Mouse (Mus musculus): ENCODE results near the gene Aldh3a1. TPM values are rescaled to one million over a fixed set of nuclear protein-coding genes. Genes with fewer than 3 reads are reported as not detected.

Gene Aldh3a1
- polyA plus RNA-seq, 1 experiment from 2014 or later: 0.34 TPM

DNA sequence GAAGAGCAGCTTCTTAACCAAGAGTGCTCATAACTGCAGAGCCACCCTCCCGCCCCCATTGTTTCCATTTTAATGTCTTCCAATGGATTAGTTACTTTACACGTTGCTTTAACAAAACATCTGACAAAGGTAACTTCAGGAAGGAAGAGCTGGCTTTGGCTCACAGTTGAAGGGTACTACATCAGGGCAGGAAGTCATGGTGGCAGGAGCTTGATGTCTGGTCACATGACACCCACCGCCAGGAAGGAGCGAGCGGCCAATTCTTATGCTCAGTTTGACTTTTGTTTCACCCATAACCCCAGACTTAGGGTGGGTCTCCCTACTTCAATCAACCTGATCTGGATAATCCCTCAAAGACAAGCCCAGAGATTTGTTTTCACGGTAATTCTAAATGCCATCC, 51.8 kb downstream of the Aldh3a1 start:
- Histone ChIP-seq H3K27me3 (ENCODE audit: control insufficient read depth, insufficient read depth, low read depth, low read length) (no peaks in the 10 kb centered on the region), H3K9ac (ENCODE audit: low read length) (no peak overlapping the region), H3K4me3 (ENCODE audit: low read length) (no peak overlapping the region), H3K4me2 (ENCODE audit: low read depth, low read length) (no peak overlapping the region), H3K4me1 (replicated peaks; ENCODE audit: control insufficient read depth, insufficient read depth, low read length) (no peaks in the 10 kb centered on the region), H3K9me3 (ENCODE audit: control insufficient read depth, low read length) (no peaks in the 10 kb centered on the region), H3K36me3 (ENCODE audit: control insufficient read depth, insufficient read depth, low read length) (peaks cover 44% of the 10 kb centered on the region), H3K27ac (ENCODE audit: low read length) (no peak overlapping the region)
- no peak for ATAC-seq (ENCODE audit: low read depth)
- 93% methylated on average over 6 of the region's 6 CpGs for WGBS

DNA sequence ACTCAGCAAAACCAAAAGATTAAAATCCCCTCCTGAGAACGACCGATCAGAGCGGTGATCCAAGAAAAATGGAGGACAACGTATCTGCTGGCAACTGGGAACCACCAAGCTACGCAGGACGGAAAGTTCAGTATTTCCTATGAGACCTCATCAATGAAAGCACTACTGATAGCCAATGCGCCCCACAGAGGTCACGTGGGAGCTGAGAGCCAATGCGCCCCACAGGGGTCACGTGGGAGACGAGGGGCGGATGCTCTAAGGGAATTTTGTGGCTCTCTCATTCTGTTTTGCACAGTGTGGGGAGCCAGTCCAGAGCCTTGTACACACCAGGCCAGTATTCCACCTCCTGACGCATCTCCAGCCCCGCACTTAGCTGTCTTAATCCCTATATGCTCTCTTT, 55.2 kb downstream of the Aldh3a1 start:
- no peak overlapping the region for H3K9ac ChIP-seq (ENCODE audit: low read length)
- H3K36me3 ChIP-seq (ENCODE audit: control insufficient read depth, insufficient read depth, low read length): peaks cover 31% of the 10 kb centered on the region
- no peak for ATAC-seq (ENCODE audit: low read depth)
- H3K9me3 ChIP-seq (ENCODE audit: control insufficient read depth, low read length): no peaks in the 10 kb centered on the region
- no peak overlapping the region for H3K4me3 ChIP-seq (ENCODE audit: low read length)
- no peak overlapping the region for H3K4me2 ChIP-seq (ENCODE audit: low read depth, low read length)
- H3K27me3 ChIP-seq (ENCODE audit: control insufficient read depth, insufficient read depth, low read depth, low read length): no peaks in the 10 kb centered on the region
- WGBS: 91% methylated on average over 14 of the region's 14 CpGs
- no peak overlapping the region for H3K27ac ChIP-seq (ENCODE audit: low read length)
- peaks cover 8% of the 10 kb centered on the region; the same call in 1 of the 2 replicates for H3K4me1 ChIP-seq (replicated peaks; ENCODE audit: control insufficient read depth, insufficient read depth, low read length)

DNA sequence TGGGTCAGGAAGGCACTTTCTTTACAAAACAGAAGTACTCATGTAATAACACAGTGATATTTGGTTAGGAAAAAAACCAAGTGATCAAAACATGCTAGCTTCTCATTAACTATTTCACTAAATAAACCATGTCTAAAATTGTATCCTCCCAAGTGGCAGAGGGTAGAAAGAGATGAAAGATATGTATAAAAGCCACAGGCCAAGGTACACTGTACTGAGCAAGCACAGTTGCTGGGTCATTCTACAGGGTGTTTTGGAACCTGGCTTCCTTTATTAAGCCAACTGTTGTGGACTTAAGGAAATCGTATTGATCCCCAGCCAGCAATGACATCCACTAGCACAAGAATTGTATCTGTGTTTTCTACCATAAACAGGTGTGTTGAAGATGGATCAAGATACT, 56.5 kb downstream of the Aldh3a1 start:
- H3K4me1 ChIP-seq (replicated peaks; ENCODE audit: control insufficient read depth, insufficient read depth, low read length): peaks cover 8% of the 10 kb centered on the region; the same call in 1 of the 2 replicates
- H3K36me3 ChIP-seq (ENCODE audit: control insufficient read depth, insufficient read depth, low read length): peaks cover 27% of the 10 kb centered on the region
- WGBS: 89% methylated on average over 1 of the region's 1 CpGs
- no peaks in the 10 kb centered on the region for H3K9me3 ChIP-seq (ENCODE audit: control insufficient read depth, low read length)
- no peak overlapping the region for H3K27ac ChIP-seq (ENCODE audit: low read length)
- no peak overlapping the region for H3K4me3 ChIP-seq (ENCODE audit: low read length)
- no peak overlapping the region for H3K9ac ChIP-seq (ENCODE audit: low read length)
- no peaks in the 10 kb centered on the region for H3K27me3 ChIP-seq (ENCODE audit: control insufficient read depth, insufficient read depth, low read depth, low read length)
- H3K4me2 ChIP-seq (ENCODE audit: low read depth, low read length): no peak overlapping the region
- ATAC-seq (ENCODE audit: low read depth): no peak

DNA sequence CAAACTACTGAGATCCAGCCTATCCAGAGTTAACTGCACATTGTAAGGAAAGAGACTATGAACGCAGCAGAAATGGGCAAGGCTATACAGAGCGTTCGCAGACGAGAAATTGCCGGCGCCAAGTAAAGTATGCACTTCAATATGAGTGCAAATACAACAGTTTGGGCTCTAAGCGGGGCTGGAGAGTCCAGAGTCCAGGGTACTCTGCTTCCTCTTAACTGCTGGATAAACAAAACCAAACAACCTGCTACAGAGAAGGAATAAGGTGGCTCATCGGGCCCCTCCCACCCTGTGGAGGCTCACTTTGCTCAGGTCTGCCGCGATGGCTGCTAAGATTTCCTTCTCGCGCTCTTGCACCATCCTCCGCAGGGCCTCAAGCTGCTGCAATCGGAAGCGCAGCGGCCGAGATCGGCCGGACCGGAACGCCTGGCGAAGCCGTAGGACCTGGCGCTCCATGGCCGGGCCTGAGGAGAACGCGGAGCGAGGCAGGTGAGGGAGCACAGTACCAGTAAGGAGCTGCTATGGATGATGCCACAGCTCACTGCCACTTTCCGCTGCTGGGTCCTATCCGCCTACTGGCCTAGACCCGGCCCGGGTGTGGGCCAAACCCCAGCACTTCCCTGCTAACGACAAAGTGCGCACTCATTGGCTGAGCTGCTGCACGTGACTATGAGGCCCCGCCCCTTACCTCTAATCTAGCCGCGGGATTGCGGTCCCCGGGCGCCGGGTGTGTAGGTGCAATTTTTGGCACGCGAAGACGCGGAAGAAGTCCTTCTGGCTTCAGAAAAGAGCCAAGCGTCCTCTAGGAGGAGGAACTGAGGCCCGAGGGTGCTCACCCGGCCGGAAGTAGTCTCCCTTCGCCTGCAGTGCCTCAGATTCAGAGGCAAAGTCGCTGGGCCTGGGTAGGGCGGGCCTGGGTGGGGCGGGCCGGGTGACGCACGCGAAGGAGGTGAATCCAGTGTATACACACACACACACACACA, 59.5 kb downstream of the Aldh3a1 start, which contains the start of gene Aldh3a2:
TSS of gene Aldh3a2 (minus strand) at position 914 of the 983 bp plus-strand sequence.
- peaks cover 8% of the 10 kb centered on the region; the same call in 1 of the 2 replicates for H3K4me1 ChIP-seq (replicated peaks; ENCODE audit: control insufficient read depth, insufficient read depth, low read length)
- peak within 1 kb of the TSS; percentile 81 for H3K9ac ChIP-seq (ENCODE audit: low read length)
- under 1% methylated on average over 58 of the region's 58 CpGs for WGBS
- H3K36me3 ChIP-seq (ENCODE audit: control insufficient read depth, insufficient read depth, low read length): peaks cover 19% of the 10 kb centered on the region
- H3K9me3 ChIP-seq (ENCODE audit: control insufficient read depth, low read length): no peaks in the 10 kb centered on the region
- peak within 1 kb of the TSS; percentile 96 for H3K27ac ChIP-seq (ENCODE audit: low read length)
- peak; percentile 100 for ATAC-seq (ENCODE audit: low read depth)
- H3K27me3 ChIP-seq (ENCODE audit: control insufficient read depth, insufficient read depth, low read depth, low read length): no peaks in the 10 kb centered on the region
- peak within 1 kb of the TSS; percentile 77 for H3K4me3 ChIP-seq (ENCODE audit: low read length)
- H3K4me2 ChIP-seq (ENCODE audit: low read depth, low read length): peak within 1 kb of the TSS; percentile 63

Other genes starting within 250 kb of the Aldh3a1 start
- 0.41 and 0.67 TPM in 2 replicates for gene Kcnj12, start 185.0 kb upstream of the Aldh3a1 start, polyA plus RNA-seq (2015; fragmentation: Nextera tagmentation; extraction: Ambion mirVana)
- gene Tnfrsf13b, start 80.8 kb upstream of the Aldh3a1 start, polyA plus RNA-seq (2015; fragmentation: Nextera tagmentation; extraction: Ambion mirVana): 3.3 and 3.7 TPM in 2 replicates
- gene Usp22, start 32.5 kb upstream of the Aldh3a1 start, polyA plus RNA-seq (2015; fragmentation: Nextera tagmentation; extraction: Ambion mirVana): 98.9 and 103 TPM in 2 replicates
- gene Aldh3a2, start 59.9 kb downstream of the Aldh3a1 start, polyA plus RNA-seq (2015; fragmentation: Nextera tagmentation; extraction: Ambion mirVana): 47.8 and 49.4 TPM in 2 replicates
- 0.26 and 0.69 TPM in 2 replicates for gene Slc47a2, start 135.3 kb downstream of the Aldh3a1 start, polyA plus RNA-seq (2015; fragmentation: Nextera tagmentation; extraction: Ambion mirVana)
- gene Slc47a1, start 170.8 kb downstream of the Aldh3a1 start, polyA plus RNA-seq (2015; fragmentation: Nextera tagmentation; extraction: Ambion mirVana): 3.6 and 4.5 TPM in 2 replicates
- 0.78 and 1.2 TPM in 2 replicates for gene Rnf112, start 246.6 kb downstream of the Aldh3a1 start, polyA plus RNA-seq (2015; fragmentation: Nextera tagmentation; extraction: Ambion mirVana)

Measured in lung, embryonic 16.5 days (tissue).